Mouse (Mus musculus) forebrain, embryonic 15.5 days (tissue): ENCODE data around the gene Alg2. TPM values are rescaled to one million over a fixed set of nuclear protein-coding genes. Genes with fewer than 3 reads are reported as not detected.
A peak's percentile ranks its signal among the peaks of the same experiment; 100 is the strongest.

Source experiments
- ATAC-seq: fragments of 200-750 bp; cut with Nextera tagmentation; replicated peaks from 2 replicates; pipeline ENCODE4 v1.8.0; 2017; ENCODE audit warnings: mild to moderate bottlenecking, moderate TSS enrichment, moderate library complexity
- H3K27ac ChIP-seq: fragments of 300-500 bp; sonication (generic); replicated peaks from 2 replicates; pipeline ENCODE4 v1.5.1; 2015; ENCODE audit warnings: mild to moderate bottlenecking, inconsistent platforms
- H3K27me3 ChIP-seq: fragments of 300-500 bp; sonication (generic); 2 replicates; pipeline ENCODE4 v1.6.1; 2015; ENCODE audit warnings: inconsistent platforms
- H3K36me3 ChIP-seq: fragments of 300-500 bp; sonication (generic); 2 replicates; pipeline ENCODE4 v1.6.1; 2015; ENCODE audit warnings: mild to moderate bottlenecking, inconsistent platforms
- H3K4me1 ChIP-seq: fragments of 300-500 bp; sonication (generic); 2 replicates; pipeline ENCODE4 v1.6.1; 2015; ENCODE audit warnings: inconsistent platforms
- H3K4me2 ChIP-seq: fragments of 300-500 bp; sonication (generic); replicated peaks from 2 replicates; pipeline ENCODE4 v1.6.1; 2015; ENCODE audit warnings: mild to moderate bottlenecking, inconsistent platforms
- H3K4me3 ChIP-seq: fragments of 300-500 bp; sonication (generic); 2 replicates; pipeline ENCODE4 v1.5.1; 2015; ENCODE audit warnings: mild to moderate bottlenecking, inconsistent platforms
- H3K9ac ChIP-seq: fragments of 300-500 bp; sonication (generic); replicated peaks from 2 replicates; pipeline ENCODE4 v1.6.1; 2015; ENCODE audit warnings: mild to moderate bottlenecking, inconsistent platforms
- H3K9me3 ChIP-seq: fragments of 300-500 bp; sonication (generic); 2 replicates; pipeline ENCODE4 v1.6.1; 2016; ENCODE audit warnings: inconsistent platforms
- WGBS: fragments of 180-500 bp; shearing (Covaris S2); methylation state at CpG from one replicate; pipeline ENCODE4 v1.1.7; 2015; ENCODE audit warnings: mixed read lengths; 5-methylcytosine and 5-hydroxymethylcytosine counted together
- polyA plus RNA-seq: library from polyadenylated mRNA; unstranded; fragments of >200 nt; fragmentation: Nextera tagmentation; extraction: Ambion mirVana; gene quantifications from 2 replicates; pipeline ENCODE4 v1.2.1, GENCODE M21; 2015

The Alg2 gene
- 192 and 207 TPM in 2 replicates for polyA plus RNA-seq

DNA sequence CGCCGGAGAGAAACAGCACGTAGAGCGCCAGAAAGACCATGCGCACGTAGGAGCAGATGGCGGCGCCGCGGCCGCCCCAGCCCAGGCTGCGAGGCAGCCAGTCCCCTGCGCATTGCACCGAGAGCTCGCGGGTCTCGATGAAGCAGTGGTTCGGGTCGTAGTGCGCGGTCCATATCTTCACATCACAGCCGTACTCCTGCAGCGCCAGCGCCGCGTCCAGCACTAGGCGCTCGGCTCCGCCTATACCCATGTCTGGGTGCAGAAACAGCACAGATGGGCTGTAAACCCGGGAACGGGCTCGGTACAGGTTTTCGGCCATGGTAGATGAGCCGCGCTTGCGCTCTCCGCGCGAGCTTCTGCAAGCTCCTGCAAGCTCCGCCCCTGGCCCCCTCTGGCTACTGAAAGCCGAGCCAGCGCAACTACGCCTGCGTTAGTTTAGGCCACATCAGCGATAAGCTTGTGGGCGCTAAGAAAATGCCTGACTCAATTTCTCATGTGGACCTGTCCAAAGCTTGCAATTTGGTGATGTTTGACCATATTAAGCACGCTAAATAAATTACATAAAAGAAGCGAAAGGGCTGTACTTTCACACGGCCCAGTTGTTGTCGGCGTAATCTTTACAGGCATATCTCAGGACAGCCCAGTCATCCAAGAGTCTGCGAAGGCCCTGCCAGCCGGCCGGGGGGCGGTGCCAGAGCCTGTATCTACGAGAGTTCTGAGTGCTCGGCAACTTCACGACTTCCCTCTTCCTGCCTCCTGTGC, at the start of gene Alg2, which contains the start of gene Sec61b:
TSS of gene Alg2 (minus strand) at position 366 of the 762 bp plus-strand sequence.
TSS of gene Sec61b (plus strand) at position 691 of the 762 bp plus-strand sequence.
- Histone ChIP-seq H3K9ac (peak within 1 kb of the TSS; percentile 92), H3K4me1 (peaks cover 21% of the 10 kb centered on the region), H3K27ac (peak within 1 kb of the TSS; percentile 99), H3K4me2 (peak within 1 kb of the TSS; percentile 82), H3K36me3 (peaks cover 48% of the 10 kb centered on the region), H3K4me3 (peak within 1 kb of the TSS; percentile 76), H3K9me3 (no peaks in the 10 kb centered on the region), H3K27me3 (no peaks in the 10 kb centered on the region)
- ATAC-seq: peak; percentile 98
- under 1% methylated on average over 58 of the region's 58 CpGs for WGBS

DNA sequence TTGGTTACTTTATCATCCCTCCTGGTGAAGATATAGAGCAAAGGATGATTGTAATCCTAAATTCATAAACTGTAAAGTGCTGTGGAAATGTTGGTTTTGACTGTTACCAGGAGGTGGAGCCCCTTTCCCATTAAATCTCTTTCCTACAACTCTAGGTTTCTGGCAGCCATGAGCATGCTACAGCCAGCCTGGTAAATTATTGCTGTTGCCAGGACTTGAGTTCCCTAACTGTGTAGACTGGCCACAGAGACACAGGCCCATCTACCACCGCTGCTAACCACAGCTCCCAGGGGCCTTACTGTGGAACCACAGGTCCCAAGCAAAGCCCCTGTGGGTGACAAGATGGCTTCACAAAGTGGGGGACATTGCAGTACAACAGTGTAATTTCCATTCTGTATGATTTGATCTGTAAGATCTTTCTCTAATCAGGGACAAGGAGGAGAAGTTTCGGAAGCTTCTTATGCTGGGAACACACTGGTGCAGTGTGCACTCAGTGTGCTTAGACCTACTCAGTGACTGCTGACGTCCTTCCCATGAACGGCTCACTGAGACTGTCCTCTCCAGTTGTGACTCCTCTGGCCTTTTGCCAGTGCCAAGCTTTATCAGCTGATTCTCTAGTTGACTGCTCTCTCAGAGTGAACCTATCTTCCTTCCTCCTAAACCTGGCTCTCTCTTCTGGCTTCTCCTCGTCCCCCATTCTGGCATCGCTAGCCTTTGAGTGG, 47.9 kb upstream of the Alg2 start:
- H3K27ac ChIP-seq: peak overlapping the region; percentile 48; the same call in 1 of the 2 replicates
- H3K9me3 ChIP-seq: no peaks in the 10 kb centered on the region
- H3K4me3 ChIP-seq: no peak overlapping the region
- H3K27me3 ChIP-seq: no peaks in the 10 kb centered on the region
- H3K36me3 ChIP-seq: no peaks in the 10 kb centered on the region
- WGBS: 84% methylated on average over 6 of the region's 6 CpGs
- peak; percentile 79 for ATAC-seq
- no peak overlapping the region for H3K9ac ChIP-seq
- H3K4me2 ChIP-seq: no peak overlapping the region
- peaks cover 17% of the 10 kb centered on the region for H3K4me1 ChIP-seq

DNA sequence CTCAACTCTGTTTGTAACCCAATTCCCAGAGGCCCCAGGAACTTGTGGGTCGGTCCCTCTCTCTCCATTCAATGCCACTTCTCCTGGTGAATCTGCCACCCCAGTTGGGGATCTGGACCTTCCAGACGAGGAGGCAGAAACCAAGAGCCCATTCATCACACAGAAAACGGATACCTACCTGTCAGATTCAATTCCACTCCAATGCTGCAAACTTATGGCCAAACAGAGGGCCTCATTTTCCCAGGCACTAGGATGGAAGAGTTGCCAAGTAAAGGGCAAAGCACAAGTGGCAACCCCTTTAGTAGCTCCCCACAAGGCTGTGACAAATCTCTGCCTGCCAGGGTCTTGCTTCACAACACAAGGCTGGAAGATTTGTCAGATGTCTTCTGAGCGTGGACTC, 45.9 kb upstream of the Alg2 start:
- Histone ChIP-seq H3K9ac (no peak overlapping the region), H3K4me2 (no peak overlapping the region), H3K4me1 (peaks cover 17% of the 10 kb centered on the region), H3K9me3 (no peaks in the 10 kb centered on the region), H3K4me3 (no peak overlapping the region), H3K27ac (no peak overlapping the region), H3K36me3 (no peaks in the 10 kb centered on the region), H3K27me3 (no peaks in the 10 kb centered on the region)
- WGBS: 69% methylated on average over 4 of the region's 4 CpGs
- no peak for ATAC-seq

- no peak overlapping the region for H3K9ac ChIP-seq
- H3K27me3 ChIP-seq: no peaks in the 10 kb centered on the region
- peak; percentile 67 for ATAC-seq
- H3K9me3 ChIP-seq: no peaks in the 10 kb centered on the region
- WGBS: 30% methylated on average over 12 of the region's 12 CpGs
- no peaks in the 10 kb centered on the region for H3K36me3 ChIP-seq
- H3K27ac ChIP-seq: peak overlapping the region; percentile 81
- H3K4me3 ChIP-seq: no peak overlapping the region
- peaks cover 17% of the 10 kb centered on the region for H3K4me1 ChIP-seq
- H3K4me2 ChIP-seq: no peak overlapping the region
These were observed 44.5 kb upstream of the Alg2 start for GRCm38 (mm10) chr4:47518551-47519181.

- no peaks in the 10 kb centered on the region for H3K36me3 ChIP-seq
- H3K4me2 ChIP-seq: no peak overlapping the region
- WGBS: 84% methylated on average over 10 of the region's 10 CpGs
- H3K27me3 ChIP-seq: no peaks in the 10 kb centered on the region
- no peaks in the 10 kb centered on the region for H3K9me3 ChIP-seq
- no peak overlapping the region for H3K4me3 ChIP-seq
- no peak for ATAC-seq
- H3K4me1 ChIP-seq: no peaks in the 10 kb centered on the region
- no peak overlapping the region for H3K9ac ChIP-seq
- H3K27ac ChIP-seq: no peak overlapping the region
These were observed 30.8 kb upstream of the Alg2 start for GRCm38 (mm10) chr4:47504841-47505517.

DNA sequence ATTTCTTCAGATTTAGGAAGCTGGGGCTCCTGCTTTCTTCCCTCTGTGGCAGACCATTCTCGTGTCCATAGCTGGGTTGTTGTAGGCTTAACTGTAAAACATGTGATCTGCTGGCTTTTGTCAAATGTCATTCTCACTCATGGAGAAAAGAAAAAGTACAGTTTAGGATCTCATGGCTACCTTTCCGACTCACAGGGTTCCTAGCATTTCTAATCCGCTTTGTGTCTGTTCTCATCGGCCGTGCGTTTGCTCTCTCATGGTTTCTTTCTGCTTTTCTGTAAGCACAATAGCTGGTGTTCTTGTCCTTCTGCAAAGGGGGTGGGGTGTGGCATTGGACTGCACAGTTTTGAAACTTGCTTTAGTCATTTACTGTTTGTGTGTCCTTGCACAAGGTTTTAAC, 28.9 kb upstream of the Alg2 start:
- ATAC-seq: no peak
- Histone ChIP-seq H3K27ac (no peak overlapping the region), H3K36me3 (no peaks in the 10 kb centered on the region), H3K9me3 (no peaks in the 10 kb centered on the region), H3K27me3 (no peaks in the 10 kb centered on the region), H3K4me2 (no peak overlapping the region), H3K9ac (no peak overlapping the region), H3K4me3 (no peak overlapping the region), H3K4me1 (no peaks in the 10 kb centered on the region)
- WGBS: 79% methylated on average over 6 of the region's 6 CpGs

DNA sequence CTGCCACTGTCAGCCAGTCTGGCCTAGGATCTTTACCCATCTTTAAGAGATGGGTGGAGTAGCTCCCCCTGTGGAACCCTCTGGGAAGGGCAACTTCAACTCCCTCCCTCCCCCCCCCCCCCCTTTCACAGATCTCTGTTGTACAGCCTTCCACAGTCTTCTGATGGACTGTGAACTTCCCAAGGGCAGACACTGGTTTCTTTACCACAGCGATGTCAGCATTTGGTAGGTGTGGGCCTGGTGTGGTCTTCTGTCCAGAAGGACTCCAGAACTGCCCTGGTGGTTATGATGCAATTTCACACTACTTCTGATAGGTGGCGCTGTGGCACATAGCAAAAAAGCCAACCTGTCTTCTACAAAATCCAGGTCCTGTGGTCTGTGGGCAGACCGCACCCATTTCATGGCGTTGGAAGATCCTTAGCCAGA, 28.4 kb upstream of the Alg2 start:
- no peaks in the 10 kb centered on the region for H3K27me3 ChIP-seq
- no peaks in the 10 kb centered on the region for H3K9me3 ChIP-seq

DNA sequence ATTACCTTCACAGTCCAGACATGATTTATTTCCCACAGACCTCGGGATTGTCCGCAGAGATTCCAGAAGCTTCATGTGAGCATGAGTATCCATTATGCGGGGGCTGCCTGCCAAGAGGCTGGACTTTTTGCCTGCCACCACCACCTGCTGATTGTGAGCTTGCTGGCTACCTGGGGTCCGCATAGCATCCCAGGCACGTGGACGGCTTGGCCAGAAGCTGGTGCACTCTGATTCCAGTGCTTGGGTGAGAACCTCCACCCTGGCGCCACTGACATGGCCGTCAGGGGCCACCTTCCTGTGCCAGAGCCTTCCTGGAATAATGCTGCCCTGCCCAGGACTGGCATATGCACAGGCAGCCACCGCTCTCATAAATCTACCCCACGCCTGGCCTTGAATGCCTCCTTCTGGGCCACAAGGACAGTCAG, 25.0 kb upstream of the Alg2 start:
- Histone ChIP-seq H3K4me3 (no peak overlapping the region), H3K4me2 (no peak overlapping the region), H3K9ac (no peak overlapping the region), H3K36me3 (no peaks in the 10 kb centered on the region), H3K27me3 (no peaks in the 10 kb centered on the region), H3K4me1 (no peaks in the 10 kb centered on the region), H3K9me3 (no peaks in the 10 kb centered on the region), H3K27ac (no peak overlapping the region)
- no peak for ATAC-seq
- 86% methylated on average over 10 of the region's 10 CpGs for WGBS

More for the DNA sequence above, 28.4 kb upstream of the Alg2 start:
- Histone ChIP-seq H3K9ac (no peak overlapping the region), H3K4me3 (no peak overlapping the region), H3K4me2 (no peak overlapping the region), H3K27ac (no peak overlapping the region), H3K36me3 (no peaks in the 10 kb centered on the region), H3K4me1 (no peaks in the 10 kb centered on the region)
- peak; percentile 57; the same call in 1 of the 2 replicates for ATAC-seq
- 25% methylated on average over 4 of the region's 4 CpGs for WGBS

DNA sequence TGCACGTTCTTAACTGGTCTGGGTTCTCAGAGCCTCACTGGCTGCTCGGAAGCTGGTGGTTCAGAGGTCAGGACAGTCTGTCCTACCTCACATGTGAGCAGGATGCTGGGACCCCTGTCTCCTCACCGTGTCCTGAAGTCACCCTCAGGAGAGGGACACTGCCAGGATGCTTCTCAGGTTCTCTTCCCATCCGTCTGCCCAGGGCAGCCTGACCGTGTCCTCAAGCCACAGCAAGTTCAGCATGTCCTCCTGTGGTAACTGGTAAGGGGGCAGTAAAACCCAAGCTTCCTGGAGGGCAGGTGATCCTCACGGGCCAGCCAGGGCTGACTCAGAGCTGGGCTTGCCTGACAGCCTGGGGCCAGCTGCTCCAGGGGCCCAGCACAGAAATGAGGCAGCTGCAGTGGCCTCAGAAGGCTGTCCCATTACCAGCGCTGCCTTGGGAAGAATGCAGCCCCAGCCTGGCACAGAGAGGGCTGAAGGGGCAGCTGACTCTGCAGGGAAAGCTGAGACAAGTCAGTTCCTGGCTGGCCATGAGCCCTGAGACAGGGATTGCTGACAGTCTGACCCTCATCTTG, 23.8 kb upstream of the Alg2 start:
- Histone ChIP-seq H3K4me3 (no peak overlapping the region), H3K4me2 (no peak overlapping the region), H3K36me3 (no peaks in the 10 kb centered on the region), H3K27ac (no peak overlapping the region), H3K9me3 (no peaks in the 10 kb centered on the region), H3K27me3 (no peaks in the 10 kb centered on the region), H3K4me1 (no peaks in the 10 kb centered on the region), H3K9ac (no peak overlapping the region)
- WGBS: 77% methylated on average over 7 of the region's 7 CpGs
- ATAC-seq: no peak

DNA sequence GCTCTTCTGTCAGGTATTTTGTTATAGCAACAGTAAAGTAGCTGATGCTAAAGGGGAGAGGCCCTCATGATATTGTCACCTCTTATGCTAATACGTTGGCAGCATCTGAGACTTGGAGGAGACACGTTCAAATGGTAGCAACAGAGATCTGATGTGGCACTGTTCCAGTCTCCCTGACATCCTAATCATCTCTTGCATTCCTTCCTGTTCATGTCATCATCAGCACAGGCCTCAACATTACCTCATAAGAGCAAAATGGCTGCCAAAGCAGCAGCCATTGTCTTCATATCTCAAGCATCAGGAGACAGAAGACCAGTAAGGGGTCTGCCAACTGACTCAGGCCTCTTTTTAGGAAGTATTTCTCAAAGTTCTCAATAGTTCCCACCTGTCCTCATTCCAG, 20.6 kb upstream of the Alg2 start:
- no peak overlapping the region for H3K4me3 ChIP-seq
- no peaks in the 10 kb centered on the region for H3K36me3 ChIP-seq
- no peak overlapping the region for H3K27ac ChIP-seq
- WGBS: 85% methylated on average over 2 of the region's 2 CpGs
- H3K27me3 ChIP-seq: no peaks in the 10 kb centered on the region
- no peak overlapping the region for H3K9ac ChIP-seq
- H3K4me1 ChIP-seq: 0 out of 2 replicates have a peak, but pooled peaks cover 7% of the 10 kb centered on the region
- no peak for ATAC-seq
- H3K4me2 ChIP-seq: no peak overlapping the region
- no peaks in the 10 kb centered on the region for H3K9me3 ChIP-seq

- H3K27ac ChIP-seq: no peak overlapping the region
- H3K4me1 ChIP-seq: 0 out of 2 replicates have a peak, but pooled peaks cover 7% of the 10 kb centered on the region
- no peaks in the 10 kb centered on the region for H3K36me3 ChIP-seq
- no peak overlapping the region for H3K4me2 ChIP-seq
- 76% methylated on average over 1 of the region's 1 CpGs for WGBS
- no peak overlapping the region for H3K9ac ChIP-seq
- no peak overlapping the region for H3K4me3 ChIP-seq
- ATAC-seq: no peak
- no peaks in the 10 kb centered on the region for H3K27me3 ChIP-seq
- H3K9me3 ChIP-seq: no peaks in the 10 kb centered on the region
These were observed 20.0 kb upstream of the Alg2 start for GRCm38 (mm10) chr4:47494137-47494536.
